26 mouse cellular contexts compared by ENCODE assay signal in genomic region chr5:106426069-106426468, GRCm38 (mm10). TPM values are rescaled to one million over a fixed set of nuclear protein-coding genes. Genes with fewer than 3 reads are reported as not detected.
A peak's percentile ranks its signal among the peaks of the same experiment; 100 is the strongest.
DNase-seq lines count a peak whose midpoint lies in the region; TF ChIP-seq lines count a peak whose summit lies in the region.
"Had no signal": no experiment of that assay in that cellular context is flagged by ENCODE, and none has a peak within 500 bp of the region (broad histone marks: within the 10 kb centered on the region; RNA-seq: fewer than 3 reads in every experiment).

No protein-coding gene starts in this region.

- no peak overlapping the region for H3K4me3 ChIP-seq in kidney, adult 2 months (ENCODE audit: insufficient read depth, low read depth, low read length)
- H3K4me3 ChIP-seq: embryonic facial prominence, embryonic 12.5 days; embryonic facial prominence, embryonic 15.5 days; forebrain, embryonic 15.5 days; heart, embryonic 12.5 days; heart, embryonic 15.5 days; hindbrain, embryonic 10.5 days; hindbrain, embryonic 13.5 days had no signal

- DNase-seq in kidney, adult 2 months: no peak
- no peak for DNase-seq in kidney, adult 18-20 months
- DNase-seq in ES-CJ7 (ENCODE audit: low read depth, low spot score) (peak; percentile 58), WW6 (ENCODE audit: low read depth, low spot score) (peak; percentile 24)
- DNase-seq in right cerebral cortex, postnatal 14 days: no peak
- no peak for DNase-seq in urinary bladder, postnatal 14 days (ENCODE audit: low spot score)
- no peak for DNase-seq in cerebellum, adult 9-11 months
- DNase-seq: adrenal gland, postnatal 10 days; adrenal gland, postnatal 36 days; cerebellum, adult 18-20 months; cerebellum, adult 9-10 months; cerebellum, postnatal 25 days; gastrocnemius, postnatal 25 days; heart, adult 18-20 months; heart, postnatal 10 days; heart, postnatal 36 days had no signal

- no peaks in the 10 kb centered on the region for H3K36me3 ChIP-seq in kidney, adult 2 months (ENCODE audit: control insufficient read depth, insufficient read depth, low read length)
- H3K36me3 ChIP-seq: embryonic facial prominence, embryonic 12.5 days; embryonic facial prominence, embryonic 15.5 days; forebrain, embryonic 15.5 days; G1E; heart, embryonic 12.5 days; heart, embryonic 15.5 days; hindbrain, embryonic 10.5 days; hindbrain, embryonic 13.5 days had no signal

- no peak for TF ChIP-seq POLR2A in kidney, adult 2 months (IDR thresholded peaks at IDR 0.05; ENCODE audit: low read depth, low read length)

- no peaks in the 10 kb centered on the region for H3K27me3 ChIP-seq in kidney, adult 2 months (replicated peaks; ENCODE audit: control insufficient read depth, insufficient read depth, low read length)
- H3K27me3 ChIP-seq: embryonic facial prominence, embryonic 12.5 days; embryonic facial prominence, embryonic 15.5 days; heart, embryonic 15.5 days; hindbrain, embryonic 13.5 days had no signal

- 74% methylated on average over 7 of the region's 7 CpGs for WGBS in kidney, adult 2 months

- no peaks in the 10 kb centered on the region for H3K4me1 ChIP-seq in kidney, adult 2 months (ENCODE audit: control insufficient read depth, insufficient read depth, low read length)
- H3K4me1 ChIP-seq: embryonic facial prominence, embryonic 12.5 days; embryonic facial prominence, embryonic 15.5 days; heart, embryonic 12.5 days; heart, embryonic 15.5 days; hindbrain, embryonic 10.5 days; hindbrain, embryonic 13.5 days had no signal

- 0 out of 2 replicates have a peak, but pooled peaks have one; percentile 5 for TF ChIP-seq CTCF in kidney, adult 2 months (conservative IDR thresholded peaks at IDR 0.05; ENCODE audit: insufficient read depth, insufficient read length, low read depth, low read length)

- H3K27ac ChIP-seq in kidney, adult 2 months (ENCODE audit: insufficient read depth, low read depth, low read length): no peak overlapping the region
- H3K27ac ChIP-seq: embryonic facial prominence, embryonic 12.5 days; embryonic facial prominence, embryonic 15.5 days; forebrain, embryonic 15.5 days; heart, embryonic 15.5 days; hindbrain, embryonic 10.5 days; hindbrain, embryonic 13.5 days had no signal

RNA-seq across cellular contexts. Expression of gene Barhl2, which starts 31.9 kb away (rescaled TPM):
- not detected in 2 replicates for polyA plus RNA-seq in kidney, adult 2 months (2012; rRNA removed)
- polyA plus RNA-seq: embryonic facial prominence, embryonic 12.5 days; embryonic facial prominence, embryonic 15.5 days; G1E; gonadal fat pad, adult 2 months; heart, embryonic 12.5 days; heart, embryonic 15.5 days; Patski had no signal

Comparison
In these comparisons a context has a peak if more than half of its experiments do, and no peak if none do; other contexts are left out.
1. DNase-seq: peak in ES-CJ7 (single experiment) and WW6 (single experiment); none in kidney, adult 2 months (single experiment), kidney, adult 18-20 months (single experiment), right cerebral cortex, postnatal 14 days (single experiment), urinary bladder, postnatal 14 days (single experiment) and cerebellum, adult 9-11 months (single experiment).